Mouse (Mus musculus): Measurements from ENCODE around the gene Gnb1. TPM values are rescaled to one million over a fixed set of nuclear protein-coding genes. Genes with fewer than 3 reads are reported as not detected.

The Gnb1 gene
- total and polyA plus RNA-seq, 3 experiments = 78.1 to 489 TPM; not detected in 1

DNA sequence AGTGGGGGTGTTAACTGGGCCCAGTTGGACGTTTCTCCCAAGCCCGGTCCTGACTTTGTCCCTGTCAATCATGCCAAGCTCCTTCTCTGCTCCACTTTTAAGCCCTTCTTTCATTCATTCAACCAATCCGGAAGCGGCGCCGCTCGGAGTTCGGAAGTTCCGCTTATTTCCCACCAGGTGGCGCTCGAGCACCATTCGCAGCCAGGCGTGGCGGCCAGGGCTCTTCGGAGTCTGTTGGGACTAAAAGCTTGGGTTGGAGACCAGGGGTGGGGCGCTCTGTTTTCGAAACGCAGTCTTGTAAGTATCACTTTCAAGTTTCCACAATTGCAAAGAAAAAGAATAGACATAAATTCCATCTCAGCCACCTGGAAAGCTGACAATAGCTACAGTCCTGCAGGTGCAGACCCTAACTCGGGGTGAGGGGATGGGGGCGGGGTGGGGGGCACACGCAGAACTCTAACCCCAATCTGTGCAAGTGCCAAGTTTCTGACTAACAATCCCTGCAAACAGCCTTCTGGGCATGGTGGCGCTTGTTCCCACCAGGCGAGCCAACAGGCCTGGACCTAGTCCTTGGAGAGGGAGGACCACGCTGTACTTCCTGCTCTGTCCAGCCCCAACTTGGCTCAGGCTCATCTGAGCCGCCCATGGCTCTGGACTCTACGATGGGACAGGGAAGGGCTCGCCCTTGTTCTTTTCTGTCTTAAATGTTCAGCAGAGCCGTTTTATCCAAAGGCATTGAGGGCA, 9.6 kb upstream of the Gnb1 start:
- Histone ChIP-seq H3K27me3 (ENCODE audit: control insufficient read depth in 1 of 2, insufficient read depth in 2 of 2, low read length in 2 of 2) (no peaks in the 10 kb centered on the region), H3K4me1 (ENCODE audit: control insufficient read depth in 1 of 2, insufficient read depth in 2 of 2, low read length in 2 of 2) (peaks cover 0 to 11% of the 10 kb centered on the region in 2 experiments; a peak in 2 of 4 replicates), H3K9ac (ENCODE audit: control insufficient read depth, low read depth, low read length, poor library complexity, severe bottlenecking) (peak overlapping the region; percentile 51)

DNA sequence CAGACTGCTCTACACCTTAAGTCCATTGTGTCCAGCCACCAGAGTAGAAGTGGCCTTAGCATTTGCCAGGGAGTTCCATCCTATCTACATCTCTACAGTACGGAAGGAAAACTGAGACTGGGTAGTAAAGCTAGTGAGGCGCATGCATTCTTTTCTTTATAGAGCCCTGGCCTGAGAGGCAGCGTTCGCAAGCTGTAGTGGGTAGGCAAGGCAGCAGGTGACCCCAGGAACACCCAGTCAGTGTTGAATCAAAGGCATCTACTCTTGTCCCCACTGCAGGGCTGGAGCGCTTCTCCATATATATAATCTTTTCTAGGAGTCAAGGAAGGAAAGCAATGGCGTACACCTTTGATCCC, 9.1 kb upstream of the Gnb1 start:
- Histone ChIP-seq H3K27me3 (ENCODE audit: control insufficient read depth in 1 of 2, insufficient read depth in 2 of 2, low read length in 2 of 2) (no peaks in the 10 kb centered on the region), H3K4me1 (ENCODE audit: control insufficient read depth in 1 of 2, insufficient read depth in 2 of 2, low read length in 2 of 2) (peaks cover 0 to 13% of the 10 kb centered on the region in 2 experiments; a peak in 2 of 4 replicates), H3K9ac (ENCODE audit: control insufficient read depth, low read depth, low read length, poor library complexity, severe bottlenecking) (no peak overlapping the region), H3K79me2 (ENCODE audit: control insufficient read depth, insufficient read depth, low read length, poor library complexity) (no peaks in the 10 kb centered on the region), H3K36me3 (ENCODE audit: control insufficient read depth in 1 of 2, insufficient read depth in 2 of 2, low read length in 2 of 2) (no peaks in the 10 kb centered on the region; a peak in 2 of 4 replicates), H3K9me3 (replicated peaks; ENCODE audit: insufficient read depth, low read length) (no peaks in the 10 kb centered on the region), H3K4me3 (ENCODE audit: control insufficient read depth in 1 of 2, insufficient read depth in 1 of 2, low read depth in 2 of 2, low read length in 2 of 2) (no peak overlapping the region), H3K27ac (ENCODE audit: control insufficient read depth, low read depth, low read length) (no peak overlapping the region)
- DNase-seq (ENCODE audit: low read depth, low spot score) = no peak
- TF ChIP-seq MAX (IDR thresholded peaks at IDR 0.05; ENCODE audit: low read length) (no peak), NRF1 (IDR thresholded peaks at IDR 0.05; ENCODE audit: insufficient read depth, low read depth, low read length, poor library complexity, severe bottlenecking) (no peak), USF2 (IDR thresholded peaks at IDR 0.05; ENCODE audit: borderline replicate concordance in 1 of 2, insufficient read depth in 1 of 2, low read depth in 1 of 2, low read length in 2 of 2) (no peak), ZNF384 (IDR thresholded peaks at IDR 0.05; ENCODE audit: low read depth, low read length) (no peak), POLR2AphosphoS5 (IDR thresholded peaks at IDR 0.05; ENCODE audit: borderline replicate concordance, low read depth, low read length) (no peak), RCOR1 (IDR thresholded peaks at IDR 0.05; ENCODE audit: low read depth, low read length) (no peak), TBP (IDR thresholded peaks at IDR 0.05; ENCODE audit: low read depth, low read length) (no peak), ZKSCAN1 (IDR thresholded peaks at IDR 0.05; ENCODE audit: low read depth, low read length) (no peak), MXI1 (IDR thresholded peaks at IDR 0.05; ENCODE audit: low read depth, low read length) (no peak), BHLHE40 (IDR thresholded peaks at IDR 0.05; ENCODE audit: borderline replicate concordance, low read depth, low read length) (no peak), ELF1 (IDR thresholded peaks at IDR 0.05; ENCODE audit: low read depth, low read length) (no peak), MAZ (IDR thresholded peaks at IDR 0.05; ENCODE audit: low read depth, low read length) (no peak), POLR2A (IDR thresholded peaks at IDR 0.05; ENCODE audit: control insufficient read depth in 1 of 2, insufficient read depth in 1 of 2, low read depth in 1 of 2, low read length in 2 of 2, poor library complexity in 1 of 2) (no peak), E2F4 (IDR thresholded peaks at IDR 0.05; ENCODE audit: borderline replicate concordance, low read depth, low read length) (no peak), EP300 (IDR thresholded peaks at IDR 0.05; ENCODE audit: low read depth in 1 of 2, low read length in 2 of 2) (no peak), KAT2A (conservative IDR thresholded peaks at IDR 0.05; ENCODE audit: low read depth, low read length) (no peak), POLR2AphosphoS2 (IDR thresholded peaks at IDR 0.05; ENCODE audit: low read length) (no peak), ZC3H11A (IDR thresholded peaks at IDR 0.05; ENCODE audit: low read depth, low read length) (no peak)

More for the DNA sequence above, 9.6 kb upstream of the Gnb1 start:
- DNase-seq (ENCODE audit: low read depth, low spot score) = peak; percentile 88
- no peak overlapping the region for H3K27ac ChIP-seq (ENCODE audit: control insufficient read depth, low read depth, low read length)
- no peaks in the 10 kb centered on the region for H3K9me3 ChIP-seq (replicated peaks; ENCODE audit: insufficient read depth, low read length)
- H3K36me3 ChIP-seq (ENCODE audit: control insufficient read depth in 1 of 2, insufficient read depth in 2 of 2, low read length in 2 of 2) = no peaks in the 10 kb centered on the region; a peak in 1 of 4 replicates
- H3K79me2 ChIP-seq (ENCODE audit: control insufficient read depth, insufficient read depth, low read length, poor library complexity) = no peaks in the 10 kb centered on the region
- H3K4me3 ChIP-seq (ENCODE audit: control insufficient read depth in 1 of 2, insufficient read depth in 1 of 2, low read depth in 2 of 2, low read length in 2 of 2) = peak overlapping the region; percentile 18 to 35; a peak in 1 of 4 replicates
- peak; percentile 98 for TF ChIP-seq ZC3H11A (IDR thresholded peaks at IDR 0.05; ENCODE audit: low read depth, low read length)
- TF ChIP-seq CHD2 (IDR thresholded peaks at IDR 0.05; ENCODE audit: low read length) = no peak
- TF ChIP-seq MXI1 (IDR thresholded peaks at IDR 0.05; ENCODE audit: low read depth, low read length) = 0 out of 2 replicates have a peak, but pooled peaks have one; percentile 53
- TF ChIP-seq KAT2A (conservative IDR thresholded peaks at IDR 0.05; ENCODE audit: low read depth, low read length) = no peak
- 0 out of 2 replicates have a peak, but pooled peaks have one; percentile 39 for TF ChIP-seq HCFC1 (IDR thresholded peaks at IDR 0.05; ENCODE audit: low read depth, low read length)
- TF ChIP-seq MYC (IDR thresholded peaks at IDR 0.05; ENCODE audit: low read depth, low read length) = 0 out of 2 replicates have a peak, but pooled peaks have one; percentile 59
- peak in 2 of 3 experiments; percentile 77 to 98 for TF ChIP-seq CTCF (IDR thresholded peaks at IDR 0.05 in 2 of 3, conservative IDR thresholded peaks at IDR 0.05 in 1 of 3; ENCODE audit: control insufficient read depth in 1 of 3, insufficient read depth in 1 of 3, low read depth in 2 of 3, low read length in 3 of 3, poor library complexity in 1 of 3, severe bottlenecking in 1 of 3)
- peak; percentile 21; the same call in 1 of the 2 replicates for TF ChIP-seq MAZ (IDR thresholded peaks at IDR 0.05; ENCODE audit: low read depth, low read length)
- TF ChIP-seq ELF1 (IDR thresholded peaks at IDR 0.05; ENCODE audit: low read depth, low read length) = peak; percentile 94
- TF ChIP-seq POLR2AphosphoS2 (IDR thresholded peaks at IDR 0.05; ENCODE audit: low read length) = no peak
- no peak for TF ChIP-seq USF2 (IDR thresholded peaks at IDR 0.05; ENCODE audit: borderline replicate concordance in 1 of 2, insufficient read depth in 1 of 2, low read depth in 1 of 2, low read length in 2 of 2)
- peak; percentile 82 for TF ChIP-seq SIN3A (IDR thresholded peaks at IDR 0.05; ENCODE audit: low read length)
- no peak for TF ChIP-seq TCF12 (IDR thresholded peaks at IDR 0.05; ENCODE audit: low read depth, low read length)
- TF ChIP-seq RAD21 (IDR thresholded peaks at IDR 0.05; ENCODE audit: low read depth, low read length) = peak; percentile 100
- TF ChIP-seq ZNF384 (IDR thresholded peaks at IDR 0.05; ENCODE audit: low read depth, low read length) = peak; percentile 11; the same call in 1 of the 2 replicates
- TF ChIP-seq SMC3 (IDR thresholded peaks at IDR 0.05; ENCODE audit: low read depth, low read length) = peak; percentile 98

Data from MEL (cell line).